Mouse (Mus musculus) testis, adult 2 months (tissue): ENCODE results near the gene Epn2.

Source experiments
- CTCF ChIP-seq: fragments of 200-500 bp; IDR thresholded peaks from 2 replicates; pipeline ENCODE4 v1.5.1; 2012; ENCODE audit warnings: low read depth, mild to moderate bottlenecking, inconsistent platforms, low read length, moderate library complexity; ENCODE audit not compliant: control insufficient read depth, insufficient read depth, insufficient replicate concordance
- POLR2A ChIP-seq: fragments of 200-500 bp; IDR thresholded peaks from 2 replicates; pipeline ENCODE4 v1.6.1; 2012; ENCODE audit warnings: low read depth, mild to moderate bottlenecking, inconsistent platforms, low read length, moderate library complexity; ENCODE audit not compliant: control insufficient read depth

GRCm38 (mm10) chr11:61494129-61494997 is 85.1 kb downstream of the Epn2 start, which contains the start of gene Mapk7:
- TF ChIP-seq CTCF (no peak), POLR2A (peak; percentile 41; the same call in 1 of the 2 replicates)
